Mouse (Mus musculus) megakaryocyte, embryonic 14.5 days (primary cell): ENCODE data around the gene Cald1. TPM values are rescaled to one million over a fixed set of nuclear protein-coding genes. Genes with fewer than 3 reads are reported as not detected.

Source experiments
- H3K27me3 ChIP-seq: replicated peaks from 2 replicates; pipeline ENCODE3; 2012; ENCODE audit warnings: inconsistent platforms
- H3K36me3 ChIP-seq: replicated peaks from 2 replicates; pipeline ENCODE3; 2012; ENCODE audit warnings: low read length, inconsistent platforms, mixed read lengths
- H3K4me1 ChIP-seq: 2 replicates; pipeline ENCODE4 v1.6.1; 2012; ENCODE audit warnings: inconsistent platforms
- H3K4me3 ChIP-seq: replicated peaks from 2 replicates; pipeline ENCODE3; 2012; ENCODE audit warnings: moderate library complexity, mild to moderate bottlenecking, inconsistent platforms
- H3K9me3 ChIP-seq: 2 replicates; pipeline ENCODE4 v1.6.1; 2012; ENCODE audit warnings: inconsistent platforms
- FLI1 ChIP-seq: IDR thresholded peaks from 2 replicates; pipeline ENCODE4 v1.6.1; 2012; ENCODE audit warnings: low read length, inconsistent platforms, mixed read lengths
- GATA1 ChIP-seq: IDR thresholded peaks from 3 replicates; pipeline ENCODE4 v1.6.1; 2012; ENCODE audit warnings: mixed read lengths, low read length, inconsistent platforms, borderline replicate concordance
- polyA plus RNA-seq: library from polyadenylated mRNA; stranded (reverse); fragments of >175 nt; gene quantifications from 2 replicates; pipeline ENCODE4 v1.2.3, GENCODE M21; 2012; ENCODE audit warnings: low replicate concordance; ENCODE audit not compliant: insufficient read depth

Gene Cald1
- polyA plus RNA-seq, 1 experiment, result 42.3 TPM

DNA sequence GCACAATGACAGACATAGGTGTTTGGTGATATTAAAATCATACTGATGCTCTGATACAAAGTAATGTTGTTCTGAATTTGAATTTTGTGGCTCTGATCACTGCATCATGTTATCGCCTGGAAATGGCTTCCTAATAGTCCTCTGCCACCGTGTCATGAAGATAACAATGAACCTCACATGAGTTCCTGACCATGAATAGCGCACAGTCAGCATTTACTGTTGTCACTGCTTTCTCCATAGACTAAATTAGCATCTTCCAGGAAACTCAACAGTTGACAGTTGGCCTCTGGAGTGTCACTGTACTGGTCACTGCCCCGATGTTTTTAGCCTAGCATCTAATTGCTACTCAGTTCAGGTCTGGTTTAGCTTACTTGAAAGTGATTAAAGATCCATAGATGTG, 95.8 kb downstream of the Cald1 start:
- no peak for TF ChIP-seq FLI1
- TF ChIP-seq GATA1, result no peak
- peaks cover 5% of the 10 kb centered on the region for H3K4me1 ChIP-seq
- H3K9me3 ChIP-seq, result peaks cover 2% of the 10 kb centered on the region; the same call in 1 of the 2 replicates
- H3K36me3 ChIP-seq, result no peaks in the 10 kb centered on the region
- no peak overlapping the region for H3K4me3 ChIP-seq
- peaks cover 4% of the 10 kb centered on the region for H3K27me3 ChIP-seq

DNA sequence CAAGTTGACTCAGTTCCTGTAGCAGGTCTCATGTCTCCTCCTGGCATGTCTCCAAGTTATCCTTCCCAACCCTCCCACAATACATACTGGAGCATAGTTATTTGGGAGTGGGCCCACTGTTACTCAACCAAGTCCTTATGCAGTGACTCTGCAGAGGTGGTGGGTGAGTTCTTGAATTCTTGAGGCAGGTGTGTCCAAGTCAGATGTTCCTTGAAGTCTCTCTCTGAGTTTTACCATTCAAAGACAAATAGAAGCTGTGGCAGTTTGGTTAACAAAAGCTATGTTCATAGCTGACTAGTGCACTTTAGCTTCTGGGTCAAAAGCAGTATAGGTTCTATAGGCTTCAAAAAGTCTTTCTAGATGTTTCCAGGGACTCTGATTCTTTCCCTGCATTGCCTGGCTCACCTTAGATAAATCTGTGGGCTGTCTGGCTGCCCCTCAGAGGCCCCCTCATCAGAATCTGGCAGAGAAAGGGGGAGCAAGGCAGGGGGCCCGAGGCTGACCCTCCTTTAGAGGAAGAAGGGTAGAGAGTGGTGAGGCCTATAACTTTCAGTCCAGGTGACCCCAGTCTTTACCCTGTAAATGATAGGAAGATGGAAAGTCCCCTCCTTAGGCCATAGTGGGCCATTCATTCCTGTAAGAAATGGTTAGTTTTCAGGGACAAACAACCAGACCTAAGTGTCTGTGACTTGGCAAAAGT, 105.3 kb downstream of the Cald1 start:
- H3K4me3 ChIP-seq, result no peak overlapping the region
- no peak for TF ChIP-seq FLI1
- TF ChIP-seq GATA1, result no peak
- H3K36me3 ChIP-seq, result no peaks in the 10 kb centered on the region
- peaks cover 3% of the 10 kb centered on the region; the same call in 1 of the 2 replicates for H3K4me1 ChIP-seq
- peaks cover 16% of the 10 kb centered on the region for H3K27me3 ChIP-seq
- peaks cover 43% of the 10 kb centered on the region for H3K9me3 ChIP-seq

DNA sequence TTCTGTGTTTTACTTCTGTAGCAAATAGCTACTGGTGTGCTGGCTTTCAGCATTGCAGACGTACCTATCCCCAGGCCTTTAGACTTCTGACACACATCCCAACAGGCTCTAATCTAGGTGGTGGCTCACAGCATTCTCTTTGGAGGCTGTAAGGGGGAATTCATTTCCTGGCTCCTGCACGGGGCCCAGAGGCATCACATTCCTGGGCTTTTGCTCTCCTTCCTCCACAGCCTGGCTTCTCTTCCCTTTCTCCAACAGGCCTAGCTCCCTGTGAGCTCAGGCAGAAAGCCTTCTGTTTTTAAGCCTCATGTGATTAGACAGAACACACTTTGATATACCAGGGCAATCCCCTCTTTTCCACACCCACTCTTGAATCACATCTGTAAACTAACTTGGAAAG, 109.2 kb downstream of the Cald1 start:
- H3K27me3 ChIP-seq, result peaks cover 37% of the 10 kb centered on the region
- H3K4me3 ChIP-seq, result no peak overlapping the region
- H3K4me1 ChIP-seq, result peaks cover 6% of the 10 kb centered on the region; the same call in 1 of the 2 replicates
- H3K36me3 ChIP-seq, result no peaks in the 10 kb centered on the region
- TF ChIP-seq GATA1 (no peak), FLI1 (no peak)
- H3K9me3 ChIP-seq, result peaks cover 36% of the 10 kb centered on the region

DNA sequence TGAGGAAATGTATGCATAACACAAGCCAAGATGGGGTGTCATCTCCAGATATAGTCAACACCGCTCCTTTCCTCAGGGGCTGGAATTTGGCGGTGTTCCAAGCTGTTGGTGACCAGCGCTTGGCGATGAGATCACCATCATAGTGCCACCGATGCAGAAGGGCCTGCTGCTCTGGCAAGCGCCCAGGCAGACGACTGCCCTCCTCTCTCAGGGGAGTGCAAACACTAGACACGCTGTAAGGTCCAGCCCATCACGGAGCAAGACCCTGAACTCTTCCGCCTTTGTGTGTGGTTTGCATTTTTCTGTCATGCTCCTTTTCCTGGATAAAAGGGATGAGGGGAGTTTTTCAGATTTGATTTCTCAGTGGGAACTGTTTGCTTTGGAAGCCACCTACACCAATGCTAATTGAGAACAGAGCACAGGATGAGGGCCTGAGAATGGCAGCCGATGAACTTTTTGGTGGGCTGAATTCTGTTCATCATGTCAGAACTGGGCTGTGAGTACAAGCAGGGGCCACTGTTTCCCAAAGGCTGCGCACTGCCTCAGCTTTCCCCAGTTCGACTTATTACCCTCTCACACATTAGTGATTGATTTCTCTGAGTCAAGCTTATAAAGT, 110.5 kb downstream of the Cald1 start:
- H3K36me3 ChIP-seq, result no peaks in the 10 kb centered on the region
- H3K9me3 ChIP-seq, result peaks cover 26% of the 10 kb centered on the region
- H3K4me3 ChIP-seq, result no peak overlapping the region
- H3K4me1 ChIP-seq, result peaks cover 11% of the 10 kb centered on the region; the same call in 1 of the 2 replicates
- H3K27me3 ChIP-seq, result peaks cover 40% of the 10 kb centered on the region
- TF ChIP-seq FLI1 (no peak), GATA1 (no peak)

DNA sequence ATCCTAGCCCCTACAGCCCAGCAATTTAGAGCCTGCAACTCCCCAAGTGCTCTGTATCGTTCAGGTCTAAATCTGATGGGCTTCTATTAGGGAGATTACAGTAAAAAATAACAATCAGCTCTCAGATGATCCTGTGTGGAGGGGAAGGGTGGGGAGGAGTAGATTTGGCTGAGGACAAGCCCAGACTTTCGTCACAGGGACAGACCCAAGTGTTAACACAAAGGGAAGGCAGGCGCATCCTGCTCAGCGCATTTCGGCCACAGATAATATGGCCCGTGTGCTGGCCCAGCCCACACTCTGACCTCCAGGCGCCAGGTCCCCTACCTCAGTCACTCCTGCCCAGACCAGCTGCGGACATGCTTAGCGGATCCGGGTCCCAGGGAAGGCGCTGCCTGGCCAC, 111.0 kb downstream of the Cald1 start:
- H3K36me3 ChIP-seq, result no peaks in the 10 kb centered on the region
- H3K4me3 ChIP-seq, result peak overlapping the region; percentile 69
- H3K27me3 ChIP-seq, result peaks cover 41% of the 10 kb centered on the region
- H3K9me3 ChIP-seq, result peaks cover 21% of the 10 kb centered on the region
- TF ChIP-seq FLI1 (no peak), GATA1 (no peak)
- peaks cover 12% of the 10 kb centered on the region; the same call in 1 of the 2 replicates for H3K4me1 ChIP-seq

DNA sequence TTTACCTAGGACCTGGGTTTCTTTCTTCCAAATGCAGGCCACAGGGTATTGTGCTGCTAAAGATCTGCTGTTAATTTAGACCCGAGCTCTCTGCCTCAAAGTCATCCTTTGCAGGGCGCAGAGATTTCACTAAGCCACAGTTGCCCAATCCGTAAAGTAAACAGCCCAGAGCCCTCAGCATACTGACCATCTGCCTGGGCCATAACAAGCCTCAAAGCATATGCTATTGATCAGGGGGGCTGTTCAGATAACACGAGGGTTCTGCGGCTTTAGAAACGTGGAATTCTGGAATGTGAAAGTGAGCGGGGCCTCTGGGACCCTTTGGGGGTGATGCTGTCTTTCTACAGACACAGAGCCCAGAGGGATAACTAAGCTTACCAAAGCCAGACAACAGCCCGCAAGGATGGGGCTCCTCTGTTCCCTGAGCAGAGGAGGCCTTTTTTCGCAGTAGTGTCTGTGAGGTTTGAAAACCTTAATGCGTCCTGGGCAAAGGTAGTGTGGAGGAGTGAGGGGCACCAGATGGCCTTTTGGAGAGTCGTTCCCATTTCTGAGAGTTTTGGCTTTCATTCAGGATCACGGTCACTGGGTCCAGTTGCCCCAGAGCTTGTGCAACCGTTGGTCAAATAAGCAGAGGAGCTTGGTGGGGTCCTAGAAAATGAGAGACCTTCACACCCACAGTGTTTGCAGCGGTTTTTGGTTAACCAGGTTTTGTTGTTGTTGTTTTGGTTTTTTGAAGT, 111.8 kb downstream of the Cald1 start:
- Histone ChIP-seq H3K36me3 (no peaks in the 10 kb centered on the region), H3K9me3 (peaks cover 13% of the 10 kb centered on the region), H3K4me1 (peaks cover 12% of the 10 kb centered on the region; the same call in 1 of the 2 replicates), H3K4me3 (no peak overlapping the region), H3K27me3 (peaks cover 41% of the 10 kb centered on the region)
- no peak for TF ChIP-seq GATA1
- no peak for TF ChIP-seq FLI1

DNA sequence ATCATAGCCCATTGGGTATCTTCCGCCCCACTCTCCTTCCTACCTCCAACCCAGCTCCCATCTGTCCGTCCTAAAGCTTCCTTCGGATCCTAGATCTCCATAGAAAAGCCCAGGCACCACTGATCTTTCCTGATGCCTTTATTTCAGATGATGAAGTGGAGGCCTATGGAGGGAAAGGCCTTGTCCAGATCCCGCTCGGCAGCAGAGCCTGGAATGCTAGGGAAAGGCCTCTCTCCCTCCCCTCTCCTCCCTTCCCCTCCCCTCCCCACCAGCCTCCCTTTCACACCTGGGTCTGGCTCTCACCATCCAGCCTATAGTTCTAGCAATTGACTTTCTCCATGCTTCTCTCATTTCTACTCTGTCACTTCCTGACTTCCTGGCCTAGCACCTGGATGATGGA, 112.5 kb downstream of the Cald1 start:
- H3K4me3 ChIP-seq, result no peak overlapping the region
- H3K4me1 ChIP-seq, result peaks cover 12% of the 10 kb centered on the region; the same call in 1 of the 2 replicates
- H3K9me3 ChIP-seq, result peaks cover 6% of the 10 kb centered on the region
- H3K27me3 ChIP-seq, result peaks cover 43% of the 10 kb centered on the region
- no peaks in the 10 kb centered on the region for H3K36me3 ChIP-seq
- TF ChIP-seq FLI1 (no peak), GATA1 (no peak)

DNA sequence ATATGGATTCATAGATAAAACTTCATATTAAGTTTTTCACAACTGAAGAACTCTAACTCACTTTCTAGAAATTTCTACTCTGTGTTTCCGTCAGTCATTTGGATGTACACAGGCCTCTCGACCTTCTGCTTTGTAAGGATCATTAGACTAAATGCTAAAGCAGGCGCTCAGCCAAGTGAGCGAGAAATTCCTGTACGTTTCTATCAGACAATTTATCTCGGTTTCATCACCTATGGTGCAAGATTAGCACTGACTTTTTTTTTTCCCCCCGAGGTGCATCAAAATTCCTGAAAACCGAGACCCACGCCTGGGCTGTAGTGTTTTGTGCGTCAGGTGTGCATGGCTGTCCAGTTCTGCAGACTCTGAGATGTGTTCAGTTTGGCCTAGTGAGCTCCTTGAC, 113.3 kb downstream of the Cald1 start:
- TF ChIP-seq FLI1 (no peak), GATA1 (no peak)
- Histone ChIP-seq H3K9me3 (peaks cover 2% of the 10 kb centered on the region), H3K4me3 (no peak overlapping the region), H3K36me3 (no peaks in the 10 kb centered on the region), H3K27me3 (peaks cover 41% of the 10 kb centered on the region), H3K4me1 (peaks cover 11% of the 10 kb centered on the region; the same call in 1 of the 2 replicates)

DNA sequence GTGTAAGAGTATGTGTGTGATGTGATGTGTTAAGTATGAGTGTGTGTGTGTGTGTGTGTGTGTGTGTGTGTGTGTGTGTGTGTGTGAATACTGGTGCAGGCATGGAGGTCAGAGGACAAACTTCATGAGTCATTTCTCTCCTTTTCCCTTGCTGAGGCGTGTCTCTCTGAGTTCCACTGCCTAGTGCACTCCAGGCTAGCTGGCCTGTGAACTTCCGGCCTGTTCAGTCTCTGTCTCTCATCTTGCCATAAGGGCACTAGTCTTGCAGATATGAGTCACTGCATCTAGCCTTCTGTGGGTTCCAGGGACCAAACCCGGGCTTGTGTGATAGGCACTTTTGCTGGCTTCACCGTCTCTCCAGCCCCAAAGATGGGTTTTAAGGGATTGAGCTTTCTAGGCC, 114.9 kb downstream of the Cald1 start:
- H3K9me3 ChIP-seq, result no peaks in the 10 kb centered on the region
- H3K27me3 ChIP-seq, result peaks cover 34% of the 10 kb centered on the region
- no peak overlapping the region for H3K4me3 ChIP-seq
- H3K4me1 ChIP-seq, result peaks cover 15% of the 10 kb centered on the region
- no peaks in the 10 kb centered on the region for H3K36me3 ChIP-seq
- TF ChIP-seq FLI1, result no peak
- no peak for TF ChIP-seq GATA1
